Mouse (Mus musculus): Measurements from ENCODE around the gene Rusc2. TPM values are rescaled to one million over a fixed set of nuclear protein-coding genes. Genes with fewer than 3 reads are reported as not detected.

Rusc2 gene
- polyA plus RNA-seq, 1 experiment from 2014 or later: 7.4 TPM

GRCm38 (mm10) chr4:43379601-43380000 lies 2.2 kb upstream of the Rusc2 start:
- peaks cover 8% of the 10 kb centered on the region for H3K27me3 ChIP-seq (ENCODE audit: control insufficient read depth, insufficient read depth, low read length)
- no peaks in the 10 kb centered on the region for H3K9me3 ChIP-seq (replicated peaks; ENCODE audit: control insufficient read depth, low read length)
- WGBS: 91% methylated on average over 6 of the region's 6 CpGs

GRCm38 (mm10) chr4:43380951-43381350 lies 828 bp upstream of the Rusc2 start:
- Histone ChIP-seq H3K27me3 (ENCODE audit: control insufficient read depth, insufficient read depth, low read length) (peaks cover 8% of the 10 kb centered on the region), H3K4me2 (ENCODE audit: low read depth, low read length) (peak overlapping the region; percentile 88), H3K4me3 (ENCODE audit: low read depth, low read length) (no peak overlapping the region), H3K27ac (replicated peaks; ENCODE audit: low read depth, low read length) (no peak overlapping the region), H3K9ac (replicated peaks; ENCODE audit: low read length) (no peak overlapping the region; the same call in 1 of the 2 replicates), H3K9me3 (replicated peaks; ENCODE audit: control insufficient read depth, low read length) (no peaks in the 10 kb centered on the region), H3K36me3 (replicated peaks; ENCODE audit: control insufficient read depth, insufficient read depth, low read depth, low read length) (no peaks in the 10 kb centered on the region), H3K4me1 (ENCODE audit: control insufficient read depth, insufficient read depth, low read length) (no peaks in the 10 kb centered on the region; the same call in 1 of the 2 replicates)
- no peak for DNase-seq (ENCODE audit: low spot score)
- no peak; the same call in 1 of the 2 replicates for ATAC-seq (replicated peaks; ENCODE audit: insufficient number of reproducible peaks, low FRiP score, low TSS enrichment, low read depth)
- WGBS: 54% methylated on average over 10 of the region's 10 CpGs

More at GRCm38 (mm10) chr4:43379601-43380000, 2.2 kb upstream of the Rusc2 start:
- no peak overlapping the region for H3K4me2 ChIP-seq (ENCODE audit: low read depth, low read length)
- H3K36me3 ChIP-seq (replicated peaks; ENCODE audit: control insufficient read depth, insufficient read depth, low read depth, low read length): no peaks in the 10 kb centered on the region
- no peak overlapping the region for H3K4me3 ChIP-seq (ENCODE audit: low read depth, low read length)
- H3K4me1 ChIP-seq (ENCODE audit: control insufficient read depth, insufficient read depth, low read length): no peaks in the 10 kb centered on the region; the same call in 1 of the 2 replicates
- DNase-seq (ENCODE audit: low spot score) (no peak), ATAC-seq (replicated peaks; ENCODE audit: insufficient number of reproducible peaks, low FRiP score, low TSS enrichment, low read depth) (no peak)
- H3K9ac ChIP-seq (replicated peaks; ENCODE audit: low read length): no peak overlapping the region
- H3K27ac ChIP-seq (replicated peaks; ENCODE audit: low read depth, low read length): no peak overlapping the region

- Histone ChIP-seq H3K9me3 (replicated peaks; ENCODE audit: control insufficient read depth, low read length) (no peaks in the 10 kb centered on the region), H3K4me3 (ENCODE audit: low read depth, low read length) (peak overlapping the region; percentile 59), H3K4me1 (ENCODE audit: control insufficient read depth, insufficient read depth, low read length) (no peaks in the 10 kb centered on the region; the same call in 1 of the 2 replicates), H3K27me3 (ENCODE audit: control insufficient read depth, insufficient read depth, low read length) (peaks cover 8% of the 10 kb centered on the region), H3K9ac (replicated peaks; ENCODE audit: low read length) (peak overlapping the region; percentile 75), H3K36me3 (replicated peaks; ENCODE audit: control insufficient read depth, insufficient read depth, low read depth, low read length) (no peaks in the 10 kb centered on the region), H3K27ac (replicated peaks; ENCODE audit: low read depth, low read length) (no peak overlapping the region), H3K4me2 (ENCODE audit: low read depth, low read length) (peak overlapping the region; percentile 88)
- DNase-seq (ENCODE audit: low spot score) (no peak), ATAC-seq (replicated peaks; ENCODE audit: insufficient number of reproducible peaks, low FRiP score, low TSS enrichment, low read depth) (peak; percentile 79)
- 9% methylated on average over 23 of the region's 33 CpGs for WGBS
Measured at GRCm38 (mm10) chr4:43382155-43383020, 609 bp downstream of the Rusc2 start.

- peaks cover 8% of the 10 kb centered on the region for H3K27me3 ChIP-seq (ENCODE audit: control insufficient read depth, insufficient read depth, low read length)
- H3K36me3 ChIP-seq (replicated peaks; ENCODE audit: control insufficient read depth, insufficient read depth, low read depth, low read length): no peaks in the 10 kb centered on the region
- H3K9me3 ChIP-seq (replicated peaks; ENCODE audit: control insufficient read depth, low read length): no peaks in the 10 kb centered on the region
- H3K27ac ChIP-seq (replicated peaks; ENCODE audit: low read depth, low read length): no peak overlapping the region
- H3K4me2 ChIP-seq (ENCODE audit: low read depth, low read length): no peak overlapping the region
- H3K4me1 ChIP-seq (ENCODE audit: control insufficient read depth, insufficient read depth, low read length): no peaks in the 10 kb centered on the region; the same call in 1 of the 2 replicates
- DNase-seq (ENCODE audit: low spot score) (no peak), ATAC-seq (replicated peaks; ENCODE audit: insufficient number of reproducible peaks, low FRiP score, low TSS enrichment, low read depth) (no peak)
- no peak overlapping the region for H3K9ac ChIP-seq (replicated peaks; ENCODE audit: low read length)
- no peak overlapping the region for H3K4me3 ChIP-seq (ENCODE audit: low read depth, low read length)
- 66% methylated on average over 11 of the region's 11 CpGs for WGBS
Measured at GRCm38 (mm10) chr4:43383246-43384082, 1.7 kb downstream of the Rusc2 start.

DNA sequence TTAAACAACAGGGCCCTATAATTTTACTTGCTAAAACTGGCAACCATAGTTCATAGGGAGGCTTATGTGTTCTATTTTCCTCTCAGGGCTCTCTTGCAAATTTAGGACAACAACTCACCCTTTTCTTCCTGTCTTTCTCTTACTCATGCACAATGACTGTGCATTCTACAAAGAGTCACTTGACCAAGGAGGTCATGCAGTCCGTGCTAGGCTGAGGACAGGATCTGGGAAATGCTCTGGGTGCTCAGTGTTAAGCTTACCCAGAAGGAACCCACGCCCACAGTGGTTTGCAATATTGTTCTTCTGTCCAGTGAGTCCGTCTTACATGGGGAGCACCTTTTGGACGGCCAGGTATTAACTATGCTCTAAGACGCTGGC lies 2.3 kb downstream of the Rusc2 start:
- Histone ChIP-seq H3K27me3 (ENCODE audit: control insufficient read depth, insufficient read depth, low read length) (peaks cover 8% of the 10 kb centered on the region), H3K9ac (replicated peaks; ENCODE audit: low read length) (no peak overlapping the region), H3K4me3 (ENCODE audit: low read depth, low read length) (no peak overlapping the region), H3K4me1 (ENCODE audit: control insufficient read depth, insufficient read depth, low read length) (no peaks in the 10 kb centered on the region; the same call in 1 of the 2 replicates), H3K9me3 (replicated peaks; ENCODE audit: control insufficient read depth, low read length) (no peaks in the 10 kb centered on the region), H3K27ac (replicated peaks; ENCODE audit: low read depth, low read length) (no peak overlapping the region), H3K4me2 (ENCODE audit: low read depth, low read length) (no peak overlapping the region), H3K36me3 (replicated peaks; ENCODE audit: control insufficient read depth, insufficient read depth, low read depth, low read length) (no peaks in the 10 kb centered on the region)
- DNase-seq (ENCODE audit: low spot score): no peak
- ATAC-seq (replicated peaks; ENCODE audit: insufficient number of reproducible peaks, low FRiP score, low TSS enrichment, low read depth): no peak
- 80% methylated on average over 5 of the region's 5 CpGs for WGBS

DNA sequence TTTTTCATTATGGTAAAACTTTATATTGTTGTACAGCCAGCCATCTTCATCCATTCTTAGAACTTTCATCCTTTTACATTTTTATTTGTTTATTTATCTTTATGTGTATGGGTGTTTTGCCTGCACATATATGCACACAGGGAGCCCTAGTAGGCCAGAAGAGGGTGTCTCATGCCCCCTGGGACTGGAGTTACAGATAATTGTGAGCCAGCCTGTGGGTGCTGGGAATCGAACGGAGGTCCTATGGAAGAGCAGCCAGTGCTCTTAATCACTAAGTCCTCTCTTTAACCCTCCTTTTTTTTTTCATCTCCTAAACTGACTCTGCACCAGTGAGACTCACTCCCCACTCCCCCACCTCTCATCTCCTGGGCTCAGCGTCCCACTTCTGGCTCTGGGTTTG lies 2.8 kb downstream of the Rusc2 start:
- no peak overlapping the region for H3K9ac ChIP-seq (replicated peaks; ENCODE audit: low read length)
- H3K4me2 ChIP-seq (ENCODE audit: low read depth, low read length): no peak overlapping the region
- H3K27ac ChIP-seq (replicated peaks; ENCODE audit: low read depth, low read length): no peak overlapping the region
- 93% methylated on average over 3 of the region's 3 CpGs for WGBS
- DNase-seq (ENCODE audit: low spot score) (no peak), ATAC-seq (replicated peaks; ENCODE audit: insufficient number of reproducible peaks, low FRiP score, low TSS enrichment, low read depth) (no peak)
- H3K4me3 ChIP-seq (ENCODE audit: low read depth, low read length): no peak overlapping the region
- no peaks in the 10 kb centered on the region; the same call in 1 of the 2 replicates for H3K4me1 ChIP-seq (ENCODE audit: control insufficient read depth, insufficient read depth, low read length)
- no peaks in the 10 kb centered on the region for H3K9me3 ChIP-seq (replicated peaks; ENCODE audit: control insufficient read depth, low read length)
- H3K36me3 ChIP-seq (replicated peaks; ENCODE audit: control insufficient read depth, insufficient read depth, low read depth, low read length): no peaks in the 10 kb centered on the region
- H3K27me3 ChIP-seq (ENCODE audit: control insufficient read depth, insufficient read depth, low read length): peaks cover 8% of the 10 kb centered on the region

DNA sequence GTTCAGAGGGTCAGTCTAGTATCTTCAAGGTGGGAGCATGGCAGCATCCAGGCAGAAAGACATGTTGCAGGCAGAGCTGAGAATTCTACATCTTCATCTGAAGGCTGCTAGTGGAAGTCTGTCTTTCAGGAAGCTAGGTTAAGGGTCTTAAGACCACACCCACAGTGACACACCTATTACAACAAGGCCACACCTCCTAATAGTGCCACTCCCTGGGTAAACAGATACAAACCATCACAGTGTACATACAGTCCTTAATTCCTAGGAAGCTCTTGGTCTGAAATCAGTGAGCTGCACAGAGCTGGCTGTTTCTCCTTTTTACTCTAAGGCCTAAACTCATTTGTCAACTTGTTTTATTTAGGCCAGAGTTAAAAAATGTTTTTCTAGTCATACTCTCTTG lies 5.2 kb downstream of the Rusc2 start:
- no peak overlapping the region for H3K4me3 ChIP-seq (ENCODE audit: low read depth, low read length)
- no peak overlapping the region for H3K9ac ChIP-seq (replicated peaks; ENCODE audit: low read length)
- no peaks in the 10 kb centered on the region for H3K27me3 ChIP-seq (ENCODE audit: control insufficient read depth, insufficient read depth, low read length)
- ATAC-seq (replicated peaks; ENCODE audit: insufficient number of reproducible peaks, low FRiP score, low TSS enrichment, low read depth): no peak
- no peak overlapping the region for H3K4me2 ChIP-seq (ENCODE audit: low read depth, low read length)
- H3K36me3 ChIP-seq (replicated peaks; ENCODE audit: control insufficient read depth, insufficient read depth, low read depth, low read length): no peaks in the 10 kb centered on the region
- H3K9me3 ChIP-seq (replicated peaks; ENCODE audit: control insufficient read depth, low read length): no peaks in the 10 kb centered on the region
- no peaks in the 10 kb centered on the region for H3K4me1 ChIP-seq (ENCODE audit: control insufficient read depth, insufficient read depth, low read length)
- no peak overlapping the region for H3K27ac ChIP-seq (replicated peaks; ENCODE audit: low read depth, low read length)
- DNase-seq (ENCODE audit: low spot score): no peak

GRCm38 (mm10) chr4:43389390-43389789 lies 7.6 kb downstream of the Rusc2 start:
- Histone ChIP-seq H3K9me3 (replicated peaks; ENCODE audit: control insufficient read depth, low read length) (no peaks in the 10 kb centered on the region), H3K27ac (replicated peaks; ENCODE audit: low read depth, low read length) (no peak overlapping the region), H3K36me3 (replicated peaks; ENCODE audit: control insufficient read depth, insufficient read depth, low read depth, low read length) (no peaks in the 10 kb centered on the region), H3K9ac (replicated peaks; ENCODE audit: low read length) (no peak overlapping the region), H3K4me3 (ENCODE audit: low read depth, low read length) (no peak overlapping the region), H3K4me2 (ENCODE audit: low read depth, low read length) (no peak overlapping the region), H3K4me1 (ENCODE audit: control insufficient read depth, insufficient read depth, low read length) (no peaks in the 10 kb centered on the region), H3K27me3 (ENCODE audit: control insufficient read depth, insufficient read depth, low read length) (no peaks in the 10 kb centered on the region)
- DNase-seq (ENCODE audit: low spot score): no peak
- 79% methylated on average over 2 of the region's 2 CpGs for WGBS
- no peak for ATAC-seq (replicated peaks; ENCODE audit: insufficient number of reproducible peaks, low FRiP score, low TSS enrichment, low read depth)

Measured in embryonic facial prominence, embryonic 11.5 days (tissue).